Mouse (Mus musculus): ENCODE data around the gene Gm3149. TPM values are rescaled to one million over a fixed set of nuclear protein-coding genes. Genes with fewer than 3 reads are reported as not detected.
"Not testable (repeated sequence)": the region's sequence is repeated elsewhere in the genome, so short reads cannot be mapped to it uniquely, and the experiment has no call there.

Gm3149 gene
- polyA plus RNA-seq (2016; fragmentation: Nextera tagmentation; extraction: Ambion mirVana) = not detected in 2 replicates

DNA sequence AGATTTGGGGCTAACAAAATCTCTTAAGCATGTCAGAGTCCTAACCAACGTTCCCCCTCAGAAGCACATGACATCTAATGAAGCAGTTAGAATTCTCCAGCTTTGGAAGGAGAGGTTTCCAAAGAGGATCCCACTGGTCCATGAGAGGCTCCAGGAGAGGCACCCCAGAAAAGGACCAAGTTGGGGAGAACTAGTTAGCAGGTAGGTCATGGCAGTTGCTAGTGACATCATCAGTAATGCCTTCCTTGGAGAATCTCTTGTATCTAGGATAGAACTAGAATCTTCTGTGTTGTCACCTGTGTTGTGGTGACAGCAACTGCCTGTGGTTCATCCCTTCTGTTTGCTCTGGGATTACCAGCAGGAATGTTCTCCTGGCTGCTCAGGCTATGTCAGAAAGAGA, at the start of gene Gm3149:
TSS of gene Gm3149 (plus strand) at position 301 of the 400 bp plus-strand sequence.
- no CpG with 5 or more reads among the region's 1 CpGs for WGBS
- H3K4me3 ChIP-seq; DNase-seq (ENCODE audit: low spot score); H3K27me3 ChIP-seq (replicated peaks; ENCODE audit: low read depth, poor library complexity, severe bottlenecking); H3K9me3 ChIP-seq; H3K4me1 ChIP-seq; H3K36me3 ChIP-seq (replicated peaks); H3K27ac ChIP-seq (replicated peaks): not testable (repeated sequence)

GRCm38 (mm10) chr14:4269238-4269950, 47.7 kb upstream of the Gm3149 start:
- not testable (repeated sequence) for H3K4me1 ChIP-seq; H3K9me3 ChIP-seq; H3K36me3 ChIP-seq (replicated peaks); H3K4me3 ChIP-seq; H3K27me3 ChIP-seq (replicated peaks; ENCODE audit: low read depth, poor library complexity, severe bottlenecking); DNase-seq (ENCODE audit: low spot score); H3K27ac ChIP-seq (replicated peaks)
- WGBS = 85% methylated on average over 2 of the region's 2 CpGs

- 76% methylated on average over 3 of the region's 3 CpGs for WGBS
These were observed 37.3 kb upstream of the Gm3149 start for GRCm38 (mm10) chr14:4279828-4280227.

DNA sequence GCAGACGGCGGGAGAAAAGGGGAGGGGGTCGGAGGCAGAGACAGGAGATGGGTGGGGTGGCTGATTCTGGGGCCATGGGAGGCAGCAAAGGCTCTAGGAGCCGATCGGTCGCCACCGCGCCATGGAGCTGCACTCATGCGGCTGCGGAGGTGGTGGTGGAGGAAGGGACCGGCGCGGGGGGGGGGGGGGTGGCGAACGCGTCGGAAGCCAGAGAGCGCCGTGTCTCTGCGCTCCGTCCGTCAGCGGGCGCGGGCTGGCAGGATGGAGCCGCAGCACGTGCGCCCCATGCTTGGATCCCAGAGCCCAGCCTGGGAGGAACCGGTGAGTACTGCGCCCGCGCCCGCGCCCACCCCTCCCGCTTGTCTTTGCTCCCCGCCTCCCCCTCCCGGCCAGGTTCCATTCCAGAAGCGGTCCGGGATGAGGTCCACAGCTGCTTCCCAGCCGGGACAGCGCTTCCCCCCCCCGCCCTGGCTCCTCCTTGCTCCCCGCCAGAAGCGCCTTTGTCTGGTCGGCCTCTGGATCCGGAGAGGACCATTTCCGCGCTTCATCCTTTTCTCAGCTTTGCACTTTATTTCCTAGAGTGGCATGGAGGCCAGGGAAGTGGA, 17.5 kb downstream of the Gm3149 start, which contains the start of gene 2610042L04Rik:
TSS of gene 2610042L04Rik (plus strand) at position 288 of the 605 bp plus-strand sequence.
- H3K27ac ChIP-seq (replicated peaks) = peak within 1 kb of the TSS; percentile 77
- H3K4me3 ChIP-seq = peak within 1 kb of the TSS; percentile 59
- H3K9me3 ChIP-seq; H3K4me1 ChIP-seq; H3K36me3 ChIP-seq (replicated peaks); H3K27me3 ChIP-seq (replicated peaks; ENCODE audit: low read depth, poor library complexity, severe bottlenecking): not testable (repeated sequence)
- WGBS = 3% methylated on average over 34 of the region's 48 CpGs
- peak; percentile 51 for DNase-seq (ENCODE audit: low spot score)

More at GRCm38 (mm10) chr14:4279828-4280227, 37.3 kb upstream of the Gm3149 start:
- not testable (repeated sequence) for H3K4me1 ChIP-seq; H3K36me3 ChIP-seq (replicated peaks); H3K9me3 ChIP-seq; H3K27me3 ChIP-seq (replicated peaks; ENCODE audit: low read depth, poor library complexity, severe bottlenecking); DNase-seq (ENCODE audit: low spot score); H3K4me3 ChIP-seq; H3K27ac ChIP-seq (replicated peaks)

DNA sequence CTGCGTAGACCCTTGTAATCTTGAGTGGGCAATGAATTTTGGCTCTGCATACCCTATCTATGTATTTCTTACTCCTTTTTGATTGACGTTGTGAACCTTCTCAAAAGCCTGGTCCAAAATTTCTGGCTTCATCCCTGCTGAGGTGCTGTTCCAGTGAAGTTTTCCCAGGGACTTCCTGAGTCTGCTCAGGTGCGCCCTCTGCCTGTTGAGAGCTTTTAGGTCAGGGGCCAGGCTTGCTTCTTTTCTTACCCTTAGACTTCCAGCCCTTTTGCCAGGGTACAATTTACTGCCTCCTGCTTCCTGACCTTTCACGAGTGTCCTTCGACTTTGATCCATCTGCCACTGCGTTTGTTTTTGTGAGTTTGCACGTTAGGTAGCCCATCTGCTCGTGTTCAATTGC, 18.4 kb downstream of the Gm3149 start:
- not testable (repeated sequence) for H3K9me3 ChIP-seq; H3K4me3 ChIP-seq; H3K36me3 ChIP-seq (replicated peaks); H3K4me1 ChIP-seq; H3K27me3 ChIP-seq (replicated peaks; ENCODE audit: low read depth, poor library complexity, severe bottlenecking); H3K27ac ChIP-seq (replicated peaks)
- DNase-seq (ENCODE audit: low spot score) = peak; percentile 2
- WGBS = 10% methylated on average over 8 of the region's 8 CpGs

DNA sequence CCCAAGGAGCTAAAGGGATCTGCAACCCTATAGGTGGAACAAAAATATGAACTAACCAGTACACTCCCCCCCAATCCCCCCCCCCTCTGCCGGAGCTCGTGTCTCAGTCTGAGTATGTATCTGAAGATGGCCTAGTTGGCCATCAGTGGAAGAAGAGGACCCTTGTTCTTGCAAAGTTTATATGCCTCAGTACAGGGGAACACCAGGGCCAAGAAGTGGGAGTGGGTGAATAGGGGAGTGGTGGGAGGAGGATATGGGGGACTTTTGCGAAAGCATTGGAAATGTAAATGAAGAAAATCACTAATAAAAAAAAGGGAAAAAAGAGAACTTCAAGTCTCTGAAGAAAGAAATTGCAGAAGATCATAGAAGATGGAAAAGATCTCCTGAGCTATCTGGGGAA, 51.9 kb downstream of the Gm3149 start:
- H3K27me3 ChIP-seq (replicated peaks; ENCODE audit: low read depth, poor library complexity, severe bottlenecking); H3K27ac ChIP-seq (replicated peaks); H3K4me1 ChIP-seq; H3K36me3 ChIP-seq (replicated peaks); H3K9me3 ChIP-seq; DNase-seq (ENCODE audit: low spot score); H3K4me3 ChIP-seq: not testable (repeated sequence)
- WGBS = 92% methylated on average over 3 of the region's 3 CpGs

GRCm38 (mm10) chr14:4369691-4370090, 52.6 kb downstream of the Gm3149 start:
- H3K9me3 ChIP-seq; DNase-seq (ENCODE audit: low spot score); H3K27ac ChIP-seq (replicated peaks); H3K4me1 ChIP-seq; H3K27me3 ChIP-seq (replicated peaks; ENCODE audit: low read depth, poor library complexity, severe bottlenecking); H3K4me3 ChIP-seq; H3K36me3 ChIP-seq (replicated peaks): not testable (repeated sequence)
- WGBS = 83% methylated on average over 3 of the region's 3 CpGs

Other genes with a start within 250 kb of the Gm3149 start
- gene Gm3115, start 233.2 kb upstream of the Gm3149 start, polyA plus RNA-seq (2016; fragmentation: Nextera tagmentation; extraction: Ambion mirVana) = not detected in 2 replicates
- 0.20 and 0.57 TPM in 2 replicates for gene Gm8108, start 206.8 kb upstream of the Gm3149 start, polyA plus RNA-seq (2016; fragmentation: Nextera tagmentation; extraction: Ambion mirVana)
- not detected in 2 replicates for gene Gm3127, start 152.3 kb upstream of the Gm3149 start, polyA plus RNA-seq (2016; fragmentation: Nextera tagmentation; extraction: Ambion mirVana)
- gene Gm2974, start 134.7 kb upstream of the Gm3149 start, polyA plus RNA-seq (2016; fragmentation: Nextera tagmentation; extraction: Ambion mirVana) = 1.1 and 1.5 TPM in 2 replicates
- gene Gm3138, start 67.7 kb upstream of the Gm3149 start, polyA plus RNA-seq (2016; fragmentation: Nextera tagmentation; extraction: Ambion mirVana) = not detected in 2 replicates
- gene 2610042L04Rik, start 17.5 kb downstream of the Gm3149 start, polyA plus RNA-seq (2016; fragmentation: Nextera tagmentation; extraction: Ambion mirVana) = 0.40 and 0.77 TPM in 2 replicates
- not detected in 2 replicates for gene Gm3159, start 80.2 kb downstream of the Gm3149 start, polyA plus RNA-seq (2016; fragmentation: Nextera tagmentation; extraction: Ambion mirVana)
- gene Gm3164, start 98.2 kb downstream of the Gm3149 start, polyA plus RNA-seq (2016; fragmentation: Nextera tagmentation; extraction: Ambion mirVana) = 0.94 and 1.2 TPM in 2 replicates
- gene Gm3173, start 113.7 kb downstream of the Gm3149 start, polyA plus RNA-seq (2016; fragmentation: Nextera tagmentation; extraction: Ambion mirVana) = 0.90 TPM in 1 of 2 replicates, not detected in the other
- not detected in 2 replicates for gene Gm3182, start 164.5 kb downstream of the Gm3149 start, polyA plus RNA-seq (2016; fragmentation: Nextera tagmentation; extraction: Ambion mirVana)
- gene Gm3047, start 238.1 kb downstream of the Gm3149 start, polyA plus RNA-seq (2016; fragmentation: Nextera tagmentation; extraction: Ambion mirVana) = not detected in 2 replicates

Data from embryonic facial prominence, embryonic 10.5 days (tissue).